Mouse (Mus musculus) right cerebral cortex, adult 18-20 months (tissue): ENCODE data around the gene Theg.

Source experiments
- DNase-seq: peaks from one replicate; pipeline ENCODE4 v3.0.0; 2022; ENCODE audit warnings: mixed read lengths

Gene Theg

DNA sequence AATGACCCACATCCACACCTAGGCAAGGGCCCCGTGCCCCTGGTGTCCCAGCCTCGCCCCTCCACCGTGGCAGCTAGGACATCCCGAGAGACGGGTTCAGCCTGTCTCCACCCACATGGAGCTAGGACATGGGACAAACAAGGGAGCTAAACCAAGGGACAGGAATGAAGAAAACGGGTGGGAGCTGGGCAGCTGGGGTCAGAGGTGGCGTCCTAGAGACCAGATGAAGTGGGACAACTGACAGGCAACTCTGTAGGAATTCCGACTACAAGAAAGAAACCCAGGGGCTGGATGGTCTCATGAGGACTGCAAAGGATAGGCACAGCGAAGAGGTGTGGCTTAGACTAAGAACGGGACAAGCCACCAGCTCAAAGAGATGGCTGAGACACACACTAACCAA lies 33.4 kb downstream of the Theg start:
- no peak for DNase-seq

- no peak for DNase-seq
These were observed 34.0 kb downstream of the Theg start for GRCm38 (mm10) chr10:79553176-79553575.

DNA sequence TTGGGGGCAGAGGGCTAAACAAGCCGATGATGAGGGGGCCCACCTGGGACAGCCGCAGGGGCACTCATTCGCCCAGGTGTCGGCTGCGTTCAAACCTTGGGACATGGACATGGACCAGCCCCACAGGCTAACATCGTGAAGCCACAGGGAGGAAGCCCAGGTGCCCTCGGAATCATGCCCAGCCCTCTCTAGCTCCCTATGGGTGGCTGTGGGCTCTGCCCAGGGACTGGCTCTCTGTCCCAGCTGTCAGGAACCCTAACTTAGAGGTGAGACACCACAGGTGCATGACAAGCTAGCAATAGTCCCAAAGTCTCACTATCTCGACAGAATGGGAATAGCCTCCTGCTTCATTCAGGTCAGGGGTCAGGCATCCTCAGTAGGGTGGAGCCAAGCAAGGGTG lies 34.6 kb downstream of the Theg start:
- no peak for DNase-seq

- DNase-seq: no peak
These were observed 36.8 kb downstream of the Theg start for GRCm38 (mm10) chr10:79550366-79550765.

DNA sequence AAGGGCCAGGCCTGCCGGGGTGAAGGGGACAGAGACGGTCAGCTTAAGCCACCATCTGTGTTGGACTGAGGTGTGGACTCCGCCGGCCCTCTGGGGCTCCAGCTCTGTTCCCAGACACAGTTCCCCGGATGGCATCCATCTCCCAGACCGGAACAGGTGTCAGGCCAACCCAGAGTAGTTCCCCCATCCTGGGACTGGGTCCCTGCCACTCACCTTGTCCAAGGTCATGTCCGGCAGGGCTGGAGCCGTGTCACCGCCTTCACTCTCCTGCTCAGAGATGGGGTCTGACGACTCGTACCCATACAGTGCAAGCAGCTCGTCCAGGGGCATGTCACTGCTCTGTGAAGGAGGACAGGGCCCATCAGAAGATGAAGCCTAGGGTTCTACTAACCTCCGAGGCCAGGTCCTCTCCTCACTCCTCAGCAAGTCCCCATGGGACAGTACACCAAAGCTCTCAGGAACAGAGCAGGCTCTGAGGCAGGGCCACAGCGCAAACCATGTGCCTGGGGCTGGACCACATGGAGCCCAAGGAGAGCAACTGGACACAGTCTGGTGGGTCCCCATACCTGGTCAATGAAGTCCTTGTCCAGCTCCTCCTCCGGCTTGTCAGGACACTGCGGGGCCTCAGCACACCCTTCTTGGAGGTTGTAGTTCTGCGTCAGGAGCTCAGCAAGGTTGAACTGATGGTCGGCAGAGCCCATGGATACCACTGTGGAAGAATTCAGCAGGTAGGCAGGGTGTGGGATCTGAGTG lies 38.0 kb downstream of the Theg start:
- no peak for DNase-seq

DNA sequence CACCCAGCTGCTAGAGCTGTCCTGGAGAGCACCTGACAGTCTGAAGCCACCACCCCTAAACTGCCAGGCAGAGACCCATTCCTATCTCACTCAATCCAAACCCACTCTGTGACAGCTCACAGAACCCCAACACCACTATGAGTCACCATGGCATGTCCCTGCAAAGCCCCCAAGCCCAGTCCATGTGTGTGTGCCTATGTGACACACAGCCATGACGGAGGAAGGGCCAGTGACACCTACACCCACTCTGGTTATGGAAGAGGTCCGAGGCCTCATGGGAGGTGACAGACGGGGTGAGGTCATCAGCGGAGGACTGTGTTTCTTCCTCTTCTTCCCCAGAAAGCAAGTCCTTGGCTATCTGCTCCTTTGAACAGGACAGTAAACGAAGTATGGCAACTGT lies 38.6 kb downstream of the Theg start:
- DNase-seq: no peak

DNA sequence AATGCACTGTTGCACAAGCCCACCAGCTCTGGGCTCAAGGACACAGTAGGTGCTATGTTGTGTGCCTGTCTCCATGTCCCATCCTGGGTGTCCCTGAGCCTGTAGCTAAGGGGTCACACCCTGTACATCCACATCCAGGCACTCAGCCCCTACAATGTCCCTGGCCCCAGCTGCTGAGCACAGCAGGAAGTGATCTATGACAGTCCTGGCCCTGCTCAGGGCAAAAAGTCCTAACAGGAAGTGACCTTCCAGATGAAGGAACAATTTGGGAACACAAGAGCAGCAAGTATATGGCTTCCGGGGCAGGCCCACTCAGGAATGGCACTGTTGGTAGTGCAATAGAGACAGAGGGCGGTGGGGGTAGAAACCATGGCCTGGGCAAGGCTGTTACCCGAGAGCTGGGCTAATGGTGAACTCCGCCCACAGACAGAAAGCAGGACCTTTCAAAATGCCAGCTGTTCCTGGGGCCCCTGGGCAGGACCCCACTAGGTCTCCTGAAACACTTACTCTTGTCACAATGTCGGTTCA lies 39.9 kb downstream of the Theg start:
- no peak for DNase-seq

DNA sequence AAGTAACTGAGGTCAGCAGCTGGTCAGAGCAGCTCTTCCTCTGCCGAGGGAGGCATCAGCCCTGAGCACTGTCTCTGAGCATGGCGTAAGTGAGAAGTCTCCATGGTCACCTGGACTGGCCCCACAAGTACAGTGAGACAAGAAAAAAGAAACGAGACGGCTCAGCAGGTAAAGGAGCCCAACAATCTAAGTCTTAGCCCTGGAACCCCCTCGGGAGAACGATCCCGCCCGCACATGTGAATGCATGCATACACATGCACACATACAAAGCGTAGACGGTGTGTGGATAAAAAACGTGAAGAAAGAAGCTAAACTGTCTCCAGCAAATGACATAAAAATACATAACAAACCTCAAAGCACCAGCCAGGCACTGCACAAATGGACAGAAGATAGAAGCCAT lies 40.6 kb downstream of the Theg start:
- no peak for DNase-seq

DNA sequence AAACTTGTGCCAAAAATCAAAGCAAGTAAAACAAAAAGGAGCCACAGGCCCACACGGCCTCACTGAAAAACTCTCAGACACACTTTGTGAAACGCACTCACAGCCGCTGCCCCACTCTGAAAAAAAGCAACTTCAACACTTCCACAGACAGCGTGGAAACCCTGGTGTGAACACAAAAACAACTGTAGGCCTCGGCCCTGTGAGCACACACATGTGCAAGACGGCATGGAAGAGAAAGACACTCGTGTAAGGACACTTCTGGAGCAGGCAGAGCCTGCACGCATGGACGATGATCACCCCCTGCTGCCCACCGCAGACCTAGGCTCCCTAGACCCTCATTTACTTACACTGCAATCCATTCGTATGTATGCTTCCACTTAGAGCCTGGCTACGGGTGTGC lies 41.2 kb downstream of the Theg start:
- no peak for DNase-seq

DNA sequence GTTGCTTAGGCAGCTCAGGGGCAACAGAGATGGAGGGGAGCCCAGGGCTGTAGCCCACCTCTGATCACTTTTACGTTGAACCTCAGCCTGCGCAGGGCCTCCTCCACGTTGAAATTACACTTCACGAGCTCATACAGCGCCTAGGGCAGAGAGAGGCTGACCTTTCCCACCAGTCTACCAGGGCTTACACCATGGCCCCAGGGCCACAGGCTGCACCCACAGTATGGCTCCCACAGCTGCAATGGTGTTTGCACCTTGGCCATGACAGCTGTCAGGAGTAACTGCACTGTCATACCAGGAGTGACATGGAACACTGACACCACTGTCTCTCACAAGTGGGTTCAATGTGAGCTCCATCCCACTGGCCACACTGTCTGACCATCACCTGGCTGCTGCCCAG lies 42.5 kb downstream of the Theg start:
- DNase-seq: no peak

DNA sequence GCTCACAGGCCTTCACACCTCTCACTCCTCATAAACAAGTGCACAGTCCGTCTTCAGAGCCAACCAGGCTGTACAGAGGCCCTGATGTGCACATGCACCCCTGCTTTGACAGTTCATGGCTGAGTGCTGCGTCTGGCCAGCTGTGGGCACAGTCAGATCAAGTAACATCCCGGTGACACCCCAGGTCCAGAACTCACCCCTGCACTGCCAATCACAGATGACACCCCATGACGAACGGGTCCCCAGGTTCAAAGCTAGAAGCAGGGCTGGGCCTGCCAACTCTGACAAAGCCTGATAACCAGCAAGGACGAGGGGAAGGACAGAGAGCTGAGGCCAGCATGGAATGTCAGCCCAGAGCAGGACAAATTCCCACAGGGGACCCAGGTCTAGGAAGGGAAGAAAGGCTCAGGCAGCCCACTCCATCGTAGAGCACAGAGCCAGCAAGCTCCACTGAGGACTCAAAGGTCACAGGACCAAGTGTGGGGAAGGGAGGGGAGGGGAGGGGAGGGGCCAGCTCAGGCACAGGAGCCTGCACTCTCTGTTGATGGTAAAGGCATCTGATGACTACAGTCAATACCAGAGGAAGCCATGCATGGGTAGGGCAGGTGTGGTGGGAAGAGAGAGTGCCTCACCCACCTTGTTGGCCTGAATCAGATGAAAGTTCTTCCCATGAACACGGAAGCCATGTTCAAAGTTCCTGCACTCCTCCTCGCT lies 43.1 kb downstream of the Theg start:
- no peak for DNase-seq

DNA sequence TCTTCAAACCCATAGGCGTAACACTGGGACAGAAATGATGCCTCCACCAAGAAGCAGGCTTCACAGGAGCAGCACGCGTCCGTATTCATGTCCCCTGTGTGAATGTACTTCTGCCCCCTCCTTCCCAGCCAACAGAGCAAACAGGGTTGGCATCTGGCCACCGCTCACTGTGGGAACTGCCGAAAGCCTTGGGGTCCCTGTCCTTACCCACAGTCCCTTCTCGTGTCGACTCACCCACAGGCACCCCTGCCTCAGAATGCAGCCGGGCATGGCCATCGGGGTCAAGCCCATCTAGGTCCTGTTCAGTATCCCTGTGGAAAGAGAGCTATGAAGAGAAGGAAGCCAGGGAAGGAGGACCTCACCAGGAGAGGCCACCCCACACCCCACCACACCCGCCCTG lies 45.0 kb downstream of the Theg start:
- DNase-seq: no peak

DNA sequence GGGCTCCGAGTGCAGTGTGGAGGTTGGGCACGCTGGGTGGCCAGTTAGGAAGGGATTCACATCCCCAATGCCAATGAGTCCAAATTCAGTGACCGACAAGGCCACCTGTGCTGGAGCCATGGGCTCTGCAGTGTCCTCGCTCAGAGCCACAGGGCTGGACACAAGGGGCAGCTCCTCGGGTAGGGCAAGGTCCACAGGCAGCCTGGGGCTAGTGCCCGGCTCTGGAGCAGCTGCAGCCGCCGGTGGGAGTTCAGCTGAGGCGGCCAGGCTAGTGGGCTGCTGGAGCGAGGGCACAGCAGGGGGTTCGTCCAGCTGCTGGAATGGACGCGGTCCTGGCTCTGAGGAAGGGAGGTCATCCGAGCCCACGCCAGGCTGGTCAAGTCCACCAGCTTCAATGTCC lies 45.6 kb downstream of the Theg start:
- no peak for DNase-seq

DNA sequence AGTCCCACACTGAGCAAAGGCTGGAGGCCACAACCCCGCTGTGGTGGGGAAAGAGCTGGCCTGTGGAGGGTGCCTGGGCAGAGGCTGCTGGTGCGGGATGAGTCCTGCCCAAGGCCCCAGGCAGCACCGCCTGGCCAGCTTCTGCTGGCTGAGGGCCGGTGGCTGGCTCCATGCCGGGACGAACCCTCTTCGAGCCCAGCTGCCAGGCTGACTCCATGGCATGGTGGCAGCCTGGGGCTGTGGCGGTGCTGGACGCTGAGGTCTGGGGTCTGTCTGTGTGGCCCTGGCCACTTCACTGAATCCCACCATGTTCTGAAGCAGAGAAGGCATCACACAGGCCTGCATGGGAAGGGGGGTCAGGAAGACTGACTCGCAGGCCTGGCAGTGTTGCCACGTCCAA lies 46.4 kb downstream of the Theg start:
- DNase-seq: no peak

- no peak for DNase-seq
These were observed 47.2 kb downstream of the Theg start for GRCm38 (mm10) chr10:79539701-79540495.

GRCm38 (mm10) chr10:79538873-79539272 lies 48.3 kb downstream of the Theg start:
- DNase-seq: no peak

DNA sequence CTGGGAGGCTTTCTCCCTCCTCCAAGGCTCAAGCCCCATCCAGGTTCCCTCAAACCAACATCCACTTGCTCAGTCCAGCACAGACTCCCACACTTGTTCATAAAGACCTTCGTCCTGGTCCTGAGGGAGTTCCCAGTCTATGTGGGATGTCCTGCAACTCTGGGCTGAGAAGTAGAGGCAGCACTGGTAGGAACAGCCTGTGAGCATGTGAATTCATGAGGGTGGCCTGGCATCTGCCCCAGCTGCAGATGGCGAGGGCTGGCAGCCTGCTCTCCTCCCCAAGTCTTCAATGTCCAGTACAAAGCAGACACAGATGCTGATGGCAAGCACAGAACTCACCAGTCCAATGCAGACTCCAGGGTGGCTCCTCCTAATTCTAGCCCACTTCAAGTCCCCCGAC lies 48.8 kb downstream of the Theg start:
- DNase-seq: no peak

- DNase-seq: no peak
These were observed 49.4 kb downstream of the Theg start for GRCm38 (mm10) chr10:79537781-79538180.

DNA sequence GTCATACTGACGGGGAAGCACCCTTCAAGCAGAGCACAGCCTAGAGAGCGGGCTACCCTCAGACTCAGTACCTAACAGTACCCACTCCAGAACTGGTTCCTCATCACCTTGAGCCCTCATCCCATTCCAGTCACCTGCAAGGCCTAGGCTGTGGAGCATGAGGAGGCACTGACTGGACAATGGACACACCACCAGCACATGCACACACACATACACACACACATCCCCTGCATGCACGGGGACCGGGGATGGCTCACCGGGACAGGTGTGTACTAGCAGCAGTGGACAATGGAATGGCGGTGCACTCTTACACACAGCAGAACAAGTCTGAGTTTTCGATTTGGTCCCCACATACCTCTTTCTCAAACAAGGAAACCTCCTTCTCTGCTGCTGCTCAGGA lies 49.9 kb downstream of the Theg start:
- no peak for DNase-seq

- no peak for DNase-seq
These were observed 50.6 kb downstream of the Theg start for GRCm38 (mm10) chr10:79536461-79537080.

DNA sequence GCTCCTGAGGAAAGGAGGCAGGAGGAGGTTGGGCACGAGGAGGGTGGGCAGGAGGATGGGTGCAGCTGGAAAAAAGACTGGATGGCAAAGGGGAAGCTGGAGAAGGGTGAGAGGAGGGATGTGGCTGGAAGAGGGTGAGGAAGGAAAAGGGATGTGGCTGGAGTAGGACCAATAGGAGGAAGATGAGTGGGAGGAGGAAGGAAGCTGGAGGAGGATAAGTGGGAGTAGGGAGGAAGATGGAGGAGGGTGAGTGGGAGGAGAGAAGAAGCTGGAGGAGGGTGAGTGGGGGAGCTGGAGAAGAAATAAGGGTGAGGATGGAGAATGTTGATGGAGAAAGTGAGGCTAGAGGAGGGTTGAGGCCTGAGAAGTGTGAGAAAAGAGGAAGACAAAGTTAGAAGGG lies 51.7 kb downstream of the Theg start:
- DNase-seq: no peak

DNA sequence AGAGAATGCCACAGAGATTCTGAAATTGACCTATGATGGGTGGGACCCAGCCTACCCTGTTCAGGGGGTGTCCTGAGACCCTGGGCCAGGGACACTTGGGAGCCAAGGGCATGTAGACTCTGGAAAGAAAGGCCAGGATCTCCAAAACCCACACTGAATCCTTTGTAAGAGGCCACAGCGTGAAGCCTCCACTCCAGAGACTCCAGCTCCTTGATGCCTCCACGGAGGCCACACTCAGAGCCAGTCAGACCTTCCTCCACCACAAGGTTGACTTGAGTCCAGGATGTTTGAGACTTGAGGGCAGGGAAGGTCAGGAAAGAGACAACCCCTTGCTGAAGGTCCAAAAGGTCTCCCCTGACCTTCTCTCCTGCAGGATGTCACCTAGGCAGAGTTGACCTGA lies 52.7 kb downstream of the Theg start:
- no peak for DNase-seq
